Mouse (Mus musculus) liver, embryonic 14.5 days (tissue): ENCODE data around the gene Samt4. TPM values are rescaled to one million over a fixed set of nuclear protein-coding genes. Genes with fewer than 3 reads are reported as not detected.
"Not testable (repeated sequence)": the region's sequence is repeated elsewhere in the genome, so short reads cannot be mapped to it uniquely, and the experiment has no call there.

Source experiments
- ATAC-seq: fragments of 200-750 bp; cut with Nextera tagmentation; 2 replicates; pipeline ENCODE4 v1.8.0; 2017; ENCODE audit warnings: moderate number of reproducible peaks, mild to moderate bottlenecking, moderate library complexity; ENCODE audit not compliant: insufficient read depth
- DNase-seq, 3 experiments: peaks; one replicate each; pipeline ENCODE4 v3.0.0-alpha.2; 2012 to 2013; ENCODE audit warnings: low read depth in 3 of 3, low spot score in 3 of 3
- H3K27ac ChIP-seq: fragments of 300-500 bp; sonication (generic); 2 replicates; pipeline ENCODE4 v1.5.1; 2014; ENCODE audit warnings: moderate library complexity, mild to moderate bottlenecking, control low read depth, inconsistent platforms
- H3K27me3 ChIP-seq: fragments of 300-500 bp; sonication (generic); 2 replicates; pipeline ENCODE4 v1.6.1; 2014; ENCODE audit warnings: mild to moderate bottlenecking, low read length, moderate library complexity; ENCODE audit not compliant: control insufficient read depth, insufficient read depth
- H3K36me3 ChIP-seq: fragments of 300-500 bp; sonication (generic); replicated peaks from 2 replicates; pipeline ENCODE4 v1.6.1; 2014; ENCODE audit warnings: low read depth; ENCODE audit not compliant: control insufficient read depth, insufficient read depth
- H3K4me1 ChIP-seq, 2 experiments: fragments of 200-500 bp in 1 of 2; fragments of 300-500 bp in 1 of 2; sonication (generic) in 1 of 2; replicated peaks; 2 replicates each; pipeline ENCODE4 v1.6.1; 2012 to 2014; ENCODE audit warnings: antibody characterized with exemption in 1 of 2, inconsistent platforms in 1 of 2, low read length in 1 of 2; ENCODE audit not compliant: control insufficient read depth in 2 of 2, insufficient read depth in 2 of 2
- H3K4me2 ChIP-seq: fragments of 300-500 bp; sonication (generic); 2 replicates; pipeline ENCODE4 v1.6.1; 2014; ENCODE audit warnings: low read depth, mild to moderate bottlenecking, control low read depth, moderate library complexity
- H3K4me3 ChIP-seq, 2 experiments: fragments of 200-500 bp in 1 of 2; fragments of 300-500 bp in 1 of 2; sonication (generic) in 1 of 2; 2 replicates each; pipeline ENCODE4 v1.5.1; 2012 to 2014; ENCODE audit warnings: low read depth in 2 of 2, low read length in 2 of 2, mild to moderate bottlenecking in 2 of 2, control low read depth in 1 of 2, inconsistent platforms in 1 of 2, moderate library complexity in 1 of 2; ENCODE audit not compliant: insufficient read depth in 1 of 2
- H3K9ac ChIP-seq: fragments of 300-500 bp; sonication (generic); replicated peaks from 2 replicates; pipeline ENCODE4 v1.6.1; 2014; ENCODE audit warnings: mild to moderate bottlenecking, control low read depth, moderate library complexity
- H3K9me3 ChIP-seq: fragments of 300-500 bp; sonication (generic); 2 replicates; pipeline ENCODE4 v1.6.1; 2016; ENCODE audit warnings: low read length, mixed read lengths; ENCODE audit not compliant: control insufficient read depth
- CTCF ChIP-seq: IDR thresholded peaks from 2 replicates; pipeline ENCODE4 v1.5.1; 2016; ENCODE audit warnings: antibody characterized with exemption, low read depth, control low read depth
- EP300 ChIP-seq: IDR thresholded peaks from 2 replicates; pipeline ENCODE4 v1.6.1; 2016; ENCODE audit warnings: antibody characterized with exemption, low read depth
- WGBS: fragments of 180-500 bp; shearing (Covaris S2); extraction: QIAGEN DNeasy Blood & Tissue Kit; methylation state at CpG from one replicate; pipeline ENCODE4 v1.1.7; 2014; ENCODE audit not compliant: insufficient replicate concordance; 5-methylcytosine and 5-hydroxymethylcytosine counted together
- polyA plus RNA-seq, 2 experiments: library from polyadenylated mRNA; depleted of rRNA in 1 of 2; stranded (reverse) in 1 of 2; unstranded in 1 of 2; fragments of >200 nt; fragmentation: Nextera tagmentation in 1 of 2; extraction: Ambion mirVana in 1 of 2; gene quantifications; 2 replicates each; pipeline versions ENCODE4 v1.2.1 to v1.2.3; 2012 to 2014

Samt4 gene
- not detected in 2 replicates for polyA plus RNA-seq (2012; rRNA removed)
- polyA plus RNA-seq (2014; fragmentation: Nextera tagmentation; extraction: Ambion mirVana) = not detected in 2 replicates

GRCm38 (mm10) chrX:154481702-154482101 is at the start of gene Samt4:
TSS of gene Samt4 (plus strand) at chrX:154482002.
- no peaks in the 10 kb centered on the region for H3K9me3 ChIP-seq
- no peak within 1 kb of the TSS for H3K9ac ChIP-seq
- TF ChIP-seq EP300 (no peak), CTCF (no peak)
- H3K27ac ChIP-seq = no peak within 1 kb of the TSS
- no peak within 1 kb of the TSS for H3K4me2 ChIP-seq
- no peak within 1 kb of the TSS for H3K4me3 ChIP-seq
- DNase-seq (no peak), ATAC-seq (no peak)
- no peaks in the 10 kb centered on the region for H3K36me3 ChIP-seq
- H3K4me1 ChIP-seq = no peaks in the 10 kb centered on the region
- no peaks in the 10 kb centered on the region for H3K27me3 ChIP-seq

- not testable (repeated sequence) for ATAC-seq, H3K4me2 ChIP-seq, H3K9me3 ChIP-seq, DNase-seq, H3K27me3 ChIP-seq, H3K4me1 ChIP-seq, H3K27ac ChIP-seq, H3K4me3 ChIP-seq, H3K9ac ChIP-seq, H3K36me3 ChIP-seq
Observed at GRCm38 (mm10) chrX:154443696-154444095, 38.1 kb upstream of the Samt4 start.

DNA sequence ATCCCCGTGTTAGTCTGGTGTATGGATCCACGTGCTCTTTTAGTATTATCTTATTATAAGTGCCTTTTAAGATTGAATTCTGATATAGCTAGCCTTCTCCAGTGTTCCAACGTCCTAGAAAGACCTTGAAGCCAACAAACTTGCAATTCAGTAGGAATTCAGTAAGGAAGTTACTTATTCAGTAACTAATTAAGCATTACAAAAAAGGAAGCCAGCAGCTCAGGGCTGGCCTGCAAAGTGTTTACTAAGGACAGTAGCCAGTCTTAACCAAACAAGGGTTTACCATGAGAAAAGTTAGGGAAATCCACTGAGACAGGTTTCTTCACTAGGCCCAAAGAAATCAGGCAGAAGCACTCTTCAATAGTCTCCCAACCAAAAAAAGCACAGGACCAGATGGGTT is 13.4 kb upstream of the Samt4 start:
- WGBS = 50% methylated on average over 3 of the region's 3 CpGs
- not testable (repeated sequence) for H3K36me3 ChIP-seq, H3K4me2 ChIP-seq, DNase-seq, H3K4me3 ChIP-seq, H3K27ac ChIP-seq, H3K9me3 ChIP-seq, ATAC-seq, H3K27me3 ChIP-seq, H3K4me1 ChIP-seq, H3K9ac ChIP-seq

Other genes starting within 250 kb of the Samt4 start
- not detected in 2 replicates for gene 4930524N10Rik, start 138.6 kb upstream of the Samt4 start, polyA plus RNA-seq (2012; rRNA removed)
- gene 4930524N10Rik, start 138.6 kb upstream of the Samt4 start, polyA plus RNA-seq (2014; fragmentation: Nextera tagmentation; extraction: Ambion mirVana) = not detected in 2 replicates
- not detected in 2 replicates for gene Samt2, start 97.4 kb downstream of the Samt4 start, polyA plus RNA-seq (2012; rRNA removed)
- not detected in 2 replicates for gene Samt2, start 97.4 kb downstream of the Samt4 start, polyA plus RNA-seq (2014; fragmentation: Nextera tagmentation; extraction: Ambion mirVana)